Mouse (Mus musculus) stomach, embryonic 16.5 days (tissue): ENCODE measurements around the gene Apba2. TPM values are rescaled to one million over a fixed set of nuclear protein-coding genes. Genes with fewer than 3 reads are reported as not detected.

Source experiments
- ATAC-seq: fragments of 200-750 bp; cut with Nextera tagmentation; 2 replicates; pipeline ENCODE4 v1.8.0; 2017; ENCODE audit warnings: moderate number of reproducible peaks, moderate TSS enrichment; ENCODE audit not compliant: insufficient read depth, low FRiP score
- H3K27ac ChIP-seq: fragments of 300-500 bp; sonication (generic); 2 replicates; pipeline ENCODE4 v1.5.1; 2014; ENCODE audit warnings: low read length
- H3K27me3 ChIP-seq: fragments of 300-500 bp; sonication (generic); 2 replicates; pipeline ENCODE4 v1.6.1; 2014; ENCODE audit warnings: low read length, control low read depth, mixed read lengths; ENCODE audit not compliant: control insufficient read depth, insufficient read depth
- H3K36me3 ChIP-seq: fragments of 300-500 bp; sonication (generic); 2 replicates; pipeline ENCODE4 v1.6.1; 2014; ENCODE audit warnings: low read length; ENCODE audit not compliant: control insufficient read depth, insufficient read depth
- H3K4me1 ChIP-seq: fragments of 300-500 bp; sonication (generic); 2 replicates; pipeline ENCODE4 v1.6.1; 2014; ENCODE audit warnings: low read length, control low read depth, mixed read lengths; ENCODE audit not compliant: control insufficient read depth, insufficient read depth
- H3K4me2 ChIP-seq: fragments of 300-500 bp; sonication (generic); 2 replicates; pipeline ENCODE4 v1.6.1; 2014; ENCODE audit warnings: low read depth, low read length, mixed read lengths
- H3K4me3 ChIP-seq: fragments of 300-500 bp; sonication (generic); replicated peaks from 2 replicates; pipeline ENCODE4 v1.5.1; 2014; ENCODE audit warnings: mild to moderate bottlenecking, low read length
- H3K9ac ChIP-seq: fragments of 300-500 bp; sonication (generic); 2 replicates; pipeline ENCODE4 v1.6.1; 2014; ENCODE audit warnings: low read length
- H3K9me3 ChIP-seq: fragments of 300-500 bp; sonication (generic); replicated peaks from 2 replicates; pipeline ENCODE4 v1.6.1; 2016; ENCODE audit warnings: low read length, control low read depth; ENCODE audit not compliant: control insufficient read depth
- WGBS: fragments of 180-500 bp; shearing (Covaris S2); extraction: QIAGEN DNeasy Blood & Tissue Kit; methylation state at CpG from one replicate; pipeline ENCODE4 v1.1.7; 2014; 5-methylcytosine and 5-hydroxymethylcytosine counted together
- polyA plus RNA-seq: library from polyadenylated mRNA; unstranded; fragments of >200 nt; fragmentation: Nextera tagmentation; extraction: Ambion mirVana; gene quantifications from 2 replicates; pipeline ENCODE4 v1.2.1, GENCODE M21; 2015

Apba2 gene
- polyA plus RNA-seq, 1 experiment from 2014 or later: 6.7 TPM

- Histone ChIP-seq H3K27ac (no peak overlapping the region), H3K27me3 (no peaks in the 10 kb centered on the region), H3K4me2 (no peak overlapping the region), H3K9me3 (no peaks in the 10 kb centered on the region), H3K36me3 (no peaks in the 10 kb centered on the region), H3K4me1 (no peaks in the 10 kb centered on the region), H3K4me3 (no peak overlapping the region), H3K9ac (no peak overlapping the region)
- ATAC-seq: no peak
- WGBS: 87% methylated on average over 7 of the region's 7 CpGs
Observed at GRCm38 (mm10) chr7:64755141-64755540, 253.6 kb downstream of the Apba2 start.

- Histone ChIP-seq H3K4me1 (no peaks in the 10 kb centered on the region), H3K27ac (no peak overlapping the region), H3K9me3 (no peaks in the 10 kb centered on the region), H3K4me2 (no peak overlapping the region), H3K9ac (no peak overlapping the region), H3K4me3 (no peak overlapping the region), H3K27me3 (no peaks in the 10 kb centered on the region), H3K36me3 (no peaks in the 10 kb centered on the region)
- ATAC-seq: no peak
- 81% methylated on average over 3 of the region's 3 CpGs for WGBS
Observed at GRCm38 (mm10) chr7:64765595-64765994, 264.1 kb downstream of the Apba2 start.

GRCm38 (mm10) chr7:64769768-64770167, 268.3 kb downstream of the Apba2 start:
- no peak overlapping the region for H3K4me2 ChIP-seq
- H3K9me3 ChIP-seq: no peaks in the 10 kb centered on the region
- no peak overlapping the region for H3K4me3 ChIP-seq
- H3K4me1 ChIP-seq: no peaks in the 10 kb centered on the region
- H3K27me3 ChIP-seq: no peaks in the 10 kb centered on the region
- H3K9ac ChIP-seq: no peak overlapping the region
- WGBS: 49% methylated on average over 7 of the region's 7 CpGs
- H3K27ac ChIP-seq: no peak overlapping the region
- H3K36me3 ChIP-seq: no peaks in the 10 kb centered on the region
- ATAC-seq: no peak

- Histone ChIP-seq H3K4me3 (no peak overlapping the region), H3K9ac (no peak overlapping the region), H3K27me3 (no peaks in the 10 kb centered on the region), H3K9me3 (no peaks in the 10 kb centered on the region), H3K4me2 (no peak overlapping the region), H3K36me3 (no peaks in the 10 kb centered on the region), H3K27ac (no peak overlapping the region), H3K4me1 (no peaks in the 10 kb centered on the region)
- no peak for ATAC-seq
- 77% methylated on average over 8 of the region's 8 CpGs for WGBS
Observed at GRCm38 (mm10) chr7:64770779-64771390, 269.4 kb downstream of the Apba2 start.

GRCm38 (mm10) chr7:64773465-64773864, 272.0 kb downstream of the Apba2 start:
- Histone ChIP-seq H3K4me1 (no peaks in the 10 kb centered on the region), H3K4me3 (no peak overlapping the region), H3K27me3 (no peaks in the 10 kb centered on the region), H3K27ac (no peak overlapping the region), H3K36me3 (no peaks in the 10 kb centered on the region), H3K4me2 (no peak overlapping the region), H3K9ac (no peak overlapping the region), H3K9me3 (no peaks in the 10 kb centered on the region)
- WGBS: 51% methylated on average over 10 of the region's 10 CpGs
- no peak for ATAC-seq

GRCm38 (mm10) chr7:64776708-64777489, 275.4 kb downstream of the Apba2 start:
- Histone ChIP-seq H3K9ac (no peak overlapping the region), H3K27me3 (no peaks in the 10 kb centered on the region), H3K4me3 (no peak overlapping the region), H3K4me2 (no peak overlapping the region), H3K27ac (no peak overlapping the region), H3K4me1 (no peaks in the 10 kb centered on the region), H3K9me3 (no peaks in the 10 kb centered on the region), H3K36me3 (no peaks in the 10 kb centered on the region)
- ATAC-seq: no peak
- 81% methylated on average over 13 of the region's 13 CpGs for WGBS

- 71% methylated on average over 4 of the region's 4 CpGs for WGBS
- no peak overlapping the region for H3K4me3 ChIP-seq
- no peaks in the 10 kb centered on the region for H3K27me3 ChIP-seq
- H3K9ac ChIP-seq: no peak overlapping the region
- no peak overlapping the region for H3K4me2 ChIP-seq
- no peak for ATAC-seq
- no peaks in the 10 kb centered on the region for H3K36me3 ChIP-seq
- no peaks in the 10 kb centered on the region for H3K4me1 ChIP-seq
- H3K9me3 ChIP-seq: no peaks in the 10 kb centered on the region
- no peak overlapping the region for H3K27ac ChIP-seq
Observed at GRCm38 (mm10) chr7:64779501-64779900, 278.0 kb downstream of the Apba2 start.

GRCm38 (mm10) chr7:64785040-64785439, 283.5 kb downstream of the Apba2 start:
- Histone ChIP-seq H3K4me1 (no peaks in the 10 kb centered on the region), H3K36me3 (no peaks in the 10 kb centered on the region), H3K27ac (no peak overlapping the region), H3K9ac (no peak overlapping the region), H3K4me3 (no peak overlapping the region), H3K27me3 (no peaks in the 10 kb centered on the region), H3K9me3 (no peaks in the 10 kb centered on the region), H3K4me2 (no peak overlapping the region)
- no peak for ATAC-seq
- 63% methylated on average over 3 of the region's 3 CpGs for WGBS

- Histone ChIP-seq H3K4me1 (peaks cover 4% of the 10 kb centered on the region; the same call in 1 of the 2 replicates), H3K4me2 (no peak overlapping the region), H3K36me3 (no peaks in the 10 kb centered on the region), H3K9ac (no peak overlapping the region), H3K27ac (0 out of 2 replicates have a peak overlapping the region, but pooled peaks have one; percentile 38), H3K27me3 (no peaks in the 10 kb centered on the region), H3K4me3 (no peak overlapping the region), H3K9me3 (no peaks in the 10 kb centered on the region)
- WGBS: 55% methylated on average over 9 of the region's 9 CpGs
- ATAC-seq: no peak
Observed at GRCm38 (mm10) chr7:64791145-64791544, 289.6 kb downstream of the Apba2 start.
